Mouse (Mus musculus) heart, embryonic 14.5 days (tissue): Measurements from ENCODE around the gene Cs. TPM values are rescaled to one million over a fixed set of nuclear protein-coding genes. Genes with fewer than 3 reads are reported as not detected.
"Not testable (repeated sequence)": the region's sequence is repeated elsewhere in the genome, so short reads cannot be mapped to it uniquely, and the experiment has no call there.

Experiments
- ATAC-seq: fragments of 200-750 bp; cut with Nextera tagmentation; 2 replicates; pipeline ENCODE4 v1.8.0; 2017; ENCODE audit warnings: low read depth, moderate TSS enrichment; ENCODE audit not compliant: insufficient number of reproducible peaks, insufficient read depth, low FRiP score
- H3K27ac ChIP-seq, 2 experiments: fragments of 200-500 bp in 1 of 2; fragments of 300-500 bp in 1 of 2; sonication (generic) in 1 of 2; replicated peaks in 1 of 2; 2 replicates each; pipeline ENCODE4 v1.5.1; 2012 to 2014; ENCODE audit warnings: low read depth in 2 of 2, low read length in 2 of 2, control low read depth in 1 of 2, mild to moderate bottlenecking in 1 of 2, mixed read lengths in 1 of 2; ENCODE audit not compliant: control insufficient read depth in 1 of 2, insufficient read depth in 1 of 2
- H3K27me3 ChIP-seq: fragments of 300-500 bp; sonication (generic); 2 replicates; pipeline ENCODE4 v1.6.1; 2014; ENCODE audit warnings: mild to moderate bottlenecking, low read length, control low read depth; ENCODE audit not compliant: control insufficient read depth, insufficient read depth
- H3K36me3 ChIP-seq: fragments of 300-500 bp; sonication (generic); 2 replicates; pipeline ENCODE4 v1.6.1; 2014; ENCODE audit warnings: mild to moderate bottlenecking, control low read depth, low read length, mixed read lengths; ENCODE audit not compliant: control insufficient read depth, insufficient read depth
- H3K4me1 ChIP-seq, 2 experiments: fragments of 200-500 bp in 1 of 2; fragments of 300-500 bp in 1 of 2; sonication (generic) in 1 of 2; 2 replicates each; pipeline ENCODE4 v1.6.1; 2012 to 2014; ENCODE audit warnings: low read length in 2 of 2, control low read depth in 1 of 2, mixed read lengths in 1 of 2; ENCODE audit not compliant: control insufficient read depth in 2 of 2, insufficient read depth in 2 of 2
- H3K4me2 ChIP-seq: fragments of 300-500 bp; sonication (generic); 2 replicates; pipeline ENCODE4 v1.6.1; 2014; ENCODE audit warnings: mild to moderate bottlenecking, low read length
- H3K4me3 ChIP-seq, 2 experiments: fragments of 200-500 bp in 1 of 2; fragments of 300-500 bp in 1 of 2; sonication (generic) in 1 of 2; 2 replicates each; pipeline ENCODE4 v1.5.1; 2012 to 2014; ENCODE audit warnings: low read length in 2 of 2, mild to moderate bottlenecking in 2 of 2, control low read depth in 1 of 2, low read depth in 1 of 2, moderate library complexity in 1 of 2; ENCODE audit not compliant: control insufficient read depth in 1 of 2, insufficient read depth in 1 of 2
- H3K9ac ChIP-seq: fragments of 300-500 bp; sonication (generic); 2 replicates; pipeline ENCODE4 v1.6.1; 2014; ENCODE audit warnings: mild to moderate bottlenecking, low read length
- H3K9me3 ChIP-seq: fragments of 300-500 bp; sonication (generic); 2 replicates; pipeline ENCODE4 v1.6.1; 2016; ENCODE audit warnings: low read length, control low read depth; ENCODE audit not compliant: control insufficient read depth
- WGBS: fragments of 180-500 bp; shearing (Covaris S2); extraction: QIAGEN DNeasy Blood & Tissue Kit; methylation state at CpG from one replicate; pipeline ENCODE4 v1.1.7; 2014; 5-methylcytosine and 5-hydroxymethylcytosine counted together
- polyA plus RNA-seq: library from polyadenylated mRNA; unstranded; fragments of >200 nt; fragmentation: Nextera tagmentation; extraction: Ambion mirVana; gene quantifications from 2 replicates; pipeline ENCODE4 v1.2.1, GENCODE M21; 2014

Gene Cs
- 493 and 524 TPM in 2 replicates for polyA plus RNA-seq

DNA sequence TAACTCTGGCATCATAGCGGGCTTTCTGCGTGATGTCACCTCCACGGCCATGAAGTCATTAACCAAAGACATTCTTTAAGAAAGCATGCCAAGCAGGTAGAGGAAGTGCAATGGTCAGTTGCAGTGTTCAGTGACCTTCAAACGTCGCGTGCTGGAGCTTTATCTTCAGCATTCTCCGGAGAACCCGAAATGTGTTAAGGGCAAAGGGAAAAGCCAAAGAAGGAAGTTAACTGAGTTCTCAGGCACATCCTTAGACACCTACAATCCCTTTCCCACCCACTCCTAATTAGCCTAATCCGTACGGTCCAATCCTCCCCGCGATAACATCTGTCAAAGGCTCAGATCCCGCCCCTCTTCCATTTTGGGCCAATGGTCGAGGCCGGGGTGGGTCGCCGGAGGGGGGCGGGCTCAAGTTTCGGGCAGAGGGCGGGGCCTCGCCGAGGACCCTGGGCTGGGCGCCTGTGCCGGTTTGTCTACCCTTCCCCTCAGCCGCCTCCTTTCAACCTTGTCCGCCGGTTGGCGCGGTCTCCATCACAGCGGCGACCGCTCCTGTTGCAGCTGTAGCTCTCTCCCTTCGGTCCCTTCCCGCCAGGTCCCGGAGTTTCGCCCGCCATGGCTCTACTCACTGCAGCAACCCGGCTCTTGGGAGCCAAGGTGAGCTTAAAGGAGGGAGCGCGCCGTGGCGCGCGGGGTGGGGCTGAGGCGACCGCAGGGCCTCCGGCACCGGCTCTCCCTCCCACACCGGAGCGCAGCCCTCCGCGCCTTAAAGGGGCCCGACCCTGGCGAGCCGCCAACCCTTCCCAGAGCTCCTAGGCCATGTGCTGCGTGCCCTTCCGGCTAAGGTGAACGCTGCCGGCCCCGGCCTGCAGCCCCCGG is at the start of gene Cs:
Cs (plus strand) TSS at position 429 of the 876 bp plus-strand sequence.
- H3K9me3 ChIP-seq: no peaks in the 10 kb centered on the region
- ATAC-seq: peak; percentile 97
- H3K4me1 ChIP-seq: peaks cover 8 to 40% of the 10 kb centered on the region in 2 experiments
- peak within 1 kb of the TSS; percentile 96 to 99 for H3K27ac ChIP-seq
- peak within 1 kb of the TSS; percentile 71 to 86 for H3K4me3 ChIP-seq
- 2% methylated on average over 61 of the region's 61 CpGs for WGBS
- no peaks in the 10 kb centered on the region for H3K27me3 ChIP-seq
- H3K9ac ChIP-seq: peak within 1 kb of the TSS; percentile 84
- peak within 1 kb of the TSS; percentile 82 for H3K4me2 ChIP-seq
- peaks cover 10% of the 10 kb centered on the region; the same call in 1 of the 2 replicates for H3K36me3 ChIP-seq

DNA sequence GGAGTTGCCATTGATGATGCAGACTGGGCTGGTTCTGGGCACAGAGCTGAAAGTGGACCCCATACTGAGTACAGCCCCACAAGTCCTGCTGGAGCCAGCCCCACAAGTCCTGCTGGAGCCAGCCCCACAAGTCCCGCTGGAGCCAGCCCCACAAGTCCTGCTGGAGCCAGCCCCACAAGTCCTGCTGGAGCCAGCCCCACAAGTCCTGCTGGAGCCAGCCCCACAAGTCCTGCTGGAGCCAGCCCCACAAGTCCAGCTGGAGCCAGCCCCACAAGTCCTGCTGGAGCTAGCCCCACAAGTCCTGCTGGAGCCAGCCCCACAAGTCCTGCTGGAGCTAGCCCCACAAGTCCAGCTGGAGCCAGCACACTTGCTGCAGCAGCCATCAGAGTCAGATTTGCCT is 46.9 kb upstream of the Cs start:
- 62% methylated on average over 1 of the region's 1 CpGs for WGBS
- ATAC-seq, H3K9me3 ChIP-seq: not testable (repeated sequence)

DNA sequence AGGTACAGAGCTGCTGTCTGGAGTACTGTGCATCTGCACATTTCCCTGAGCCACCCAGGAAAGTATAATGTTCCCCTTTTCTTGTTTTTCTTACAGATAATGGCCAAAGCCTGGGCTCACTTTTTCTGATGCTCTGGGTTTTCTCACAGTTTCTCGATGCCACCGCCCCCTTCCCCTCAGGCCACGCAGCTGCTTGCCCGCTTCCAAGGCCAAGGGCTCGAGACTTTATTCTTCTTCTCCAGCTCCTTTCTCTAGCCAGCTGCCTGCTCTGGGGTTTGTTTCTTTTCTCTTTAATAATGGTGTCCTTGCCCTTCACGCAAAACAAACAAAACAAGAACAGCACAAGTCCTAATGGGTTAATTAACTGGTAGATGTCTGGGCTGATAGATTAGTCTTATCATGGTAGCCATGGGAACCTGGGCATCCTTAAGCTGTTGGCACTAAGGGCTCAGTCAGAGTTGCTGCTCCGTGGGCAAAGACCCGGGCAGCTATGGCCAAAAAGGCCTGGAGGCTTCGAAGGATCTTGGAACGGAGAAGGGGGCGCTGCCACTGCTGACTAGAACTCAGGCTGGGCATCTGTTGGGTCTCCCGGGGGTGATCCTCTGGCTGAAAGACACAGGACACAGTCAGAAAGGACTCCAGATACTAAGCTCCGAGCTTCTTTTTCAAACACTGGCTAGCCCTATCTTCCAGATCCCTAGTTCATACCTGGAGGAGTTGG is 41.0 kb upstream of the Cs start:
- Histone ChIP-seq H3K4me1 (peaks cover 20 to 22% of the 10 kb centered on the region in 2 experiments), H3K27me3 (no peaks in the 10 kb centered on the region), H3K27ac (no peak overlapping the region), H3K9ac (no peak overlapping the region; the same call in 1 of the 2 replicates), H3K36me3 (peaks cover 15% of the 10 kb centered on the region), H3K4me3 (no peak overlapping the region), H3K9me3 (no peaks in the 10 kb centered on the region), H3K4me2 (peak overlapping the region; percentile 48)
- ATAC-seq: no peak
- whole genome bisulfite sequencing: 74% methylated on average over 13 of the region's 13 CpGs

More for the DNA sequence above, 46.9 kb upstream of the Cs start:
- peaks cover 54% of the 10 kb centered on the region for H3K36me3 ChIP-seq
- not testable (repeated sequence) for H3K4me3 ChIP-seq, H3K9ac ChIP-seq, H3K4me2 ChIP-seq, H3K4me1 ChIP-seq, H3K27ac ChIP-seq, H3K27me3 ChIP-seq

DNA sequence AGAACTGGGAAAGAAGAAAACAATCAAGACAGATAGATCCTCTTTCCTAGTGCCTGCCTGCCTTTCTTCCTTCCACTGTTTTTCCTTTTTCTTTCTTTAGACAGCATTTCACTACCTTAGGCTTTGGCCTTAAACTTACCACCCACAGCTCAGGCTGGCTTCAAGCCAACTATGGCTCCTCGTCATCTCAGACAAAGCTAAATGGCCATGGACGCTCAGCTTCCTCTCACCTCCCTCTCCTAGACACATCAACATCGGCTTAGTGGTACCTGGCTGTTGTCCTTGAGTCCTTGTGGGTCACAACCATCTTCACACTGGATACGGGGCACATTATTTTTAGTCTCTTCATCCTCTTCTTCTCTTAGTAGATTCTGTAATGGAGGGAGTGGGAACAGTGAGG is 40.3 kb upstream of the Cs start:
- Histone ChIP-seq H3K9me3 (no peaks in the 10 kb centered on the region), H3K4me2 (peak overlapping the region; percentile 48), H3K27ac (peak overlapping the region; percentile 81 to 86), H3K4me1 (peaks cover 20 to 23% of the 10 kb centered on the region in 2 experiments), H3K4me3 (0 out of 4 replicates have a peak overlapping the region, but pooled peaks of 1 of the 2 experiments have one; percentile 7), H3K36me3 (peaks cover 8% of the 10 kb centered on the region), H3K9ac (peak overlapping the region; percentile 14), H3K27me3 (no peaks in the 10 kb centered on the region)
- WGBS: 47% methylated on average over 4 of the region's 4 CpGs
- no peak for ATAC-seq

DNA sequence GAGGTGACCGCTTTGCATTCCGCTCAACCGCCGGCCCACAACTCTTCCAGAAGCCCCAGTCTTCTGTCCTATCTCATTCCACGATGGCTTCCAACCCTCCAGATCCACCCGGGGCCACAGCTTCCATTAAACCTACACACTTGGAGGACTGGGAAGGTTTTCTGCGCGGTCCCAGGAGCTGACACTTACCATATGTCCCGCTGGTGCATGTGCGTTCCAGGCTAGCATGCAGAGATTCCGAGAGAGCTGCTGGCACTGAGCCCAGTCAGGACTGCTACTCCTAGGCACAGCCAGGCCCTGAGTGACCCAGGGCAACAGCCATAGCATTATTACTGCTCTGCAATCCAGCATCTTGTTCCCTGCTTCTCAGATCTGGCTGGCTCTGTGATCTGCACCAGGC is 39.9 kb upstream of the Cs start:
- peak; percentile 84 for ATAC-seq

DNA sequence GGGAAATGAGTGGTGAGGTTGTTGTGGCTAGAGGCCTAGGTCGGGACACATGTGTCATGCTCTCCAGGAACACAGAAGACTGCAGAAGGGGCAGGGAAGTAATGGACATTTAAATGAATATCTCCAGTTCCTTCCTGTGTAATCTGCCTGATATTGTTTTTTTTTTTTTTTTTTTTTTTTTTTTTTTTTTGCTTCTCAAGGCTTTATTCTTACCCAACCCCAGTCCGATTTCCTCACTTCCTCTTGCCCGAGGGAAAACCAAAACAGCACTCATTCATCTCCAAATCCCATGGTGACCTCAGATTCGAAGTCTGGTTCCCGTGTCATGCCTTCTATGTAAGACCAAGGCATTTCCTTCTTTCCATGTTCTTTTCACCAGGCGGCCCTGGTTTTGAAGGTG is 39.3 kb upstream of the Cs start:
- Histone ChIP-seq H3K36me3 (no peaks in the 10 kb centered on the region), H3K27me3 (no peaks in the 10 kb centered on the region), H3K4me3 (no peak overlapping the region), H3K9ac (peak overlapping the region; percentile 14), H3K4me1 (peaks cover 23 to 28% of the 10 kb centered on the region in 2 experiments), H3K4me2 (no peak overlapping the region), H3K9me3 (no peaks in the 10 kb centered on the region), H3K27ac (peak overlapping the region; percentile 81 to 86)
- no peak for ATAC-seq
- 58% methylated on average over 6 of the region's 6 CpGs for WGBS

More for the DNA sequence above, 39.9 kb upstream of the Cs start:
- Histone ChIP-seq H3K4me3 (0 out of 4 replicates have a peak overlapping the region, but pooled peaks of 1 of the 2 experiments have one; percentile 7), H3K9ac (peak overlapping the region; percentile 14), H3K27me3 (no peaks in the 10 kb centered on the region), H3K9me3 (no peaks in the 10 kb centered on the region), H3K4me1 (peaks cover 23 to 27% of the 10 kb centered on the region in 2 experiments), H3K4me2 (peak overlapping the region; percentile 48), H3K27ac (peak overlapping the region; percentile 81 to 86), H3K36me3 (peaks cover 4% of the 10 kb centered on the region; the same call in 1 of the 2 replicates)
- WGBS: 38% methylated on average over 11 of the region's 11 CpGs

DNA sequence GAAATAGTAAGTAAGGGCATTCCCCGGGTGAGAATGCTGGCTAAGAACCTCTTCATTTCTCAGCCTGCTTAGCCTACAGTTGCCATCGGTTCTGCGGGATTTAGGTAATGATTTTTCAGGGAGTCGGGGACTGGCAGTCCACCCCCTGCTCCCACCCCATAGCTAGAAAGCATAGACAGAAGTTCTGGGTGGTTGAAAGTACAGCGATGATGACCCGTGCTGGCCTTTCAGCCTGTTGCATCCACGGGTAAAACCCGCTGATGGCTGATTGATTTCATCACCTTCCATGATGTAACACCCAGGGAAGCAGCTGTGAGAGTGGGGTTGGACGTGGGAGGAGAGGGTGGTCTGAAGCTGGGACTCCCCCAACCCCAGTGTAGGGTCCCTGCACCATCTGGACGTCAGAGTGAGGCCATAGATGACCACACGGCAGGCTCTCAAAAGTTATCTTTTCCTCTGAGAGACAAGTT is 38.8 kb upstream of the Cs start, which contains the start of gene Il23a:
Il23a (minus strand) TSS at position 51 of the 470 bp plus-strand sequence.
- peak within 1 kb of the TSS; percentile 14 for H3K9ac ChIP-seq
- H3K27me3 ChIP-seq: no peaks in the 10 kb centered on the region
- no peak for ATAC-seq
- H3K27ac ChIP-seq: peak within 1 kb of the TSS; percentile 81 to 86
- H3K36me3 ChIP-seq: no peaks in the 10 kb centered on the region
- H3K4me3 ChIP-seq: 0 out of 4 replicates have a peak within 1 kb of the TSS, but pooled peaks of 1 of the 2 experiments have one; percentile 7
- no peaks in the 10 kb centered on the region for H3K9me3 ChIP-seq
- peak within 1 kb of the TSS; percentile 48 for H3K4me2 ChIP-seq
- 64% methylated on average over 11 of the region's 11 CpGs for WGBS
- peaks cover 25 to 30% of the 10 kb centered on the region in 2 experiments for H3K4me1 ChIP-seq
